Mouse (Mus musculus): ENCODE measurements around the gene Mrpl28. TPM values are rescaled to one million over a fixed set of nuclear protein-coding genes. Genes with fewer than 3 reads are reported as not detected.

Gene Mrpl28
- polyA plus RNA-seq, 1 experiment from 2014 or later = 106 TPM

DNA sequence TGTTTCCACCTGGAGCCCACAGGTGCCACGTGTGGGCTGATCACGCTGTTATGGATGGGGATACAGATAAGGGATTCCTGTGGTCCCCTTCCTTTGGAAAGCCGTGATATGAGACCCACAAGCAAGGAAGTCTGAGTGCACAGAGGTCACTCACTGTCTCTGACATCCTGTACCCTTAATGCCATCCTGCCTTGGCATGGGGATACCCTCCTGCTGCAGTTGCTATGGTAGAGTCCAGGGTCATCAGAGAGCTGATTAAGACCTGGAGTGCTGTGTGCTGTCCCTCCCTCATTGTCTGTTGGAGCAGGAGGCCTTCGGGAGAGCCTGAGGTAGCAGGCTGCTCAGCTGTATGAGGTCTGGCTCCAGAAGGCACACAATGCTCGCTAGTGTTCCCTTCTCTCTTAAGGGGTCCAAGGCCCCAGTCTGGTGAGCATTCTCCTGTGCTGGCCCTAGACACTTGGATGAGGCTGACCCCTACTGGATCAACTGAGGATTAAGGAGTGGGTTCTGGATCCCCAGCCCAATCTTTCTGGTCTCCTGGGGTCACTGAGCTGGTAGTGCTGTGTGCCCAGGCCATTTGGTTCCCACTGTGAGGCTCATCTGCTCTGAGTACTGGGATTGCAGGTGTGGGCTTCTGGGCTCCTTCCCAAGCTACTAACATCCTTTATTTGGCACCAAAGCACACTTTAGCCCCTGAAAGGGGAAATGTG, 714 bp upstream of the Mrpl28 start:
- no peaks in the 10 kb centered on the region for H3K27me3 ChIP-seq (ENCODE audit: control insufficient read depth, insufficient read depth, low read depth, low read length)
- H3K27ac ChIP-seq (ENCODE audit: low read length) = no peak overlapping the region
- no peak overlapping the region for H3K9ac ChIP-seq (ENCODE audit: low read depth, low read length)
- peaks cover 5% of the 10 kb centered on the region for H3K36me3 ChIP-seq (ENCODE audit: control insufficient read depth, insufficient read depth)
- WGBS (ENCODE audit: insufficient replicate concordance) = 53% methylated on average over 5 of the region's 5 CpGs
- peaks cover 12% of the 10 kb centered on the region for H3K4me1 ChIP-seq (ENCODE audit: control insufficient read depth, low read depth, low read length)
- H3K4me3 ChIP-seq (ENCODE audit: low read depth, low read length) = peak overlapping the region; percentile 89; the same call in 1 of the 2 replicates
- no peak for ATAC-seq (ENCODE audit: low read depth)
- H3K4me2 ChIP-seq (ENCODE audit: low read depth, low read length) = peak overlapping the region; percentile 83
- no peaks in the 10 kb centered on the region for H3K9me3 ChIP-seq (replicated peaks; ENCODE audit: control insufficient read depth, low read length)

DNA sequence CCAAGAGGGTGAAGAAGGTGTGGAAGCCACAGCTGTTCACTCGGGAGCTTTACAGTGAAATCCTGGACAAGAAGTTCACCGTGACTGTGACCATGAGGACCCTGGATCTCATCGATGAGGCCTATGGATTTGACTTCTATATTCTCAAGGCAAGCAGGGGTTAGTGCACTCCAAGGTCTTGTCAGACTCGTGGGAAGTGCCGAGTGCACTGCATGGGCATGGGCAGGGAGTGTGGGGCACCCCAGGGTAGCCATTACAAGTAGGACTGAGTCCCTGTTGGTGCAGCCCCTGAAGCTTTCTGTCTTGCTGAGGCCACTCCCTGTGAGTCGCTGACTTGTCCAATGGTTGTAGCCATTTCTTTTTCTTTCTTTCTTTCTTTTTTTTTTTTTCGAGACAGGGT, 1.3 kb downstream of the Mrpl28 start:
- WGBS (ENCODE audit: insufficient replicate concordance) = 69% methylated on average over 7 of the region's 7 CpGs
- peaks cover 12% of the 10 kb centered on the region for H3K4me1 ChIP-seq (ENCODE audit: control insufficient read depth, low read depth, low read length)
- H3K4me2 ChIP-seq (ENCODE audit: low read depth, low read length) = peak overlapping the region; percentile 83
- no peak for ATAC-seq (ENCODE audit: low read depth)
- no peak overlapping the region for H3K27ac ChIP-seq (ENCODE audit: low read length)
- H3K9ac ChIP-seq (ENCODE audit: low read depth, low read length) = peak overlapping the region; percentile 79
- H3K36me3 ChIP-seq (ENCODE audit: control insufficient read depth, insufficient read depth) = peaks cover 12% of the 10 kb centered on the region
- H3K9me3 ChIP-seq (replicated peaks; ENCODE audit: control insufficient read depth, low read length) = no peaks in the 10 kb centered on the region
- H3K27me3 ChIP-seq (ENCODE audit: control insufficient read depth, insufficient read depth, low read depth, low read length) = no peaks in the 10 kb centered on the region
- H3K4me3 ChIP-seq (ENCODE audit: low read depth, low read length) = peak overlapping the region; percentile 89

DNA sequence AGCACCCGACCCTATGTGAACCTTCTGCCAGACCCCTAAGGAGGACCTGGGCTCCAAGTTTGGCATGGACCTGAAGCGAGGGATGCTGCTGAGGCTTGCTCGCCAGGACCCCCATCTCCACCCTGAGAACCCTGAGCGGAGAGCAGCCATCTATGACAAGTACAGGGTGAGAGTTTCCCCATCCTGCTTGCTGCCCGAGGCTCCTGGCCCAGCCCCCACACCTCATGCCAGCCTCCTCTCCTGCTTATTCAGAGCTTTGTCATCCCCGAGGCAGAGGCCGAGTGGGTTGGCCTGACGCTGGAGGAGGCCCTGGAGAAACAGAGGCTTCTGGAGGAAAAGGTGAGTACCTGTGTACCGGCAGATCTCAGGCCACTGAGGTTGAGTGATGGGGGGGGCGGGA, 1.9 kb downstream of the Mrpl28 start:
- H3K4me3 ChIP-seq (ENCODE audit: low read depth, low read length) = no peak overlapping the region
- WGBS (ENCODE audit: insufficient replicate concordance) = 78% methylated on average over 10 of the region's 10 CpGs
- H3K9ac ChIP-seq (ENCODE audit: low read depth, low read length) = no peak overlapping the region
- H3K9me3 ChIP-seq (replicated peaks; ENCODE audit: control insufficient read depth, low read length) = no peaks in the 10 kb centered on the region
- no peak for ATAC-seq (ENCODE audit: low read depth)
- peaks cover 12% of the 10 kb centered on the region for H3K4me1 ChIP-seq (ENCODE audit: control insufficient read depth, low read depth, low read length)
- no peak overlapping the region for H3K27ac ChIP-seq (ENCODE audit: low read length)
- H3K4me2 ChIP-seq (ENCODE audit: low read depth, low read length) = no peak overlapping the region
- H3K36me3 ChIP-seq (ENCODE audit: control insufficient read depth, insufficient read depth) = peaks cover 14% of the 10 kb centered on the region
- H3K27me3 ChIP-seq (ENCODE audit: control insufficient read depth, insufficient read depth, low read depth, low read length) = no peaks in the 10 kb centered on the region

DNA sequence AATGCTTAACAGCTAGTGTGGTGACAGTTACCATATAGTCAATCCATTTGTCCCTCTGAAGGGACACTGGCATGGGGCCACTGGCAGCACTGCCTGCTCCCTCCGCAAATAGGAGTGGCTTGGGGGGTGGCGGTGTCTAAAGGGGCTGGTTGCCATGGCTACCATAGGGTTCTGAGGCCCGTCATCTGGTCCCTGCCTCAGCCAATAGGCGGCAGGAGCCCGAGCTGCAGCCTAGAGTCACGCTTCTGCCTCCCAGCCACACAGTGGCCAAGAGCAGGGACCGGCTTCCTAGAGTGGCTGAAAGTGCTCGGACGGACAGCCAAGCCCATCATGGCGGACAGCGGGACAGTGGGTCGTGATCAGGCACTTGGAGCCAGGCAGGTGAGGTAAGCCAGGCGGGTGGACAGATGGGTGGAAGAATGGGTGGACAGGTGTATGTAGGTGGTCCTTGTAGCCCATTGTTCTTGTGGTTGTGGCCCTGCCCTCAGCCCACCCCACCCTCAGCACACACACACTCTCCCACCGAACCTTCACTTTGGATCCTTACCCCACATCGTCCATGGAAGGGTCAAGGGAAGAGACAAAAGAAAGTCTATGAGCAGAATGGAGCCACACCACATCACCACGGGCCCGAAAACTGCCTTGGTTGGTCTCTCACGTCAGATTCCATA, 7.9 kb downstream of the Mrpl28 start:
- no peaks in the 10 kb centered on the region for H3K4me1 ChIP-seq (ENCODE audit: control insufficient read depth, low read depth, low read length)
- no peak overlapping the region for H3K4me3 ChIP-seq (ENCODE audit: low read depth, low read length)
- no peaks in the 10 kb centered on the region for H3K9me3 ChIP-seq (replicated peaks; ENCODE audit: control insufficient read depth, low read length)
- peaks cover 11% of the 10 kb centered on the region for H3K36me3 ChIP-seq (ENCODE audit: control insufficient read depth, insufficient read depth)
- H3K27ac ChIP-seq (ENCODE audit: low read length) = no peak overlapping the region
- 85% methylated on average over 18 of the region's 18 CpGs for WGBS (ENCODE audit: insufficient replicate concordance)
- no peak overlapping the region for H3K4me2 ChIP-seq (ENCODE audit: low read depth, low read length)
- no peaks in the 10 kb centered on the region for H3K27me3 ChIP-seq (ENCODE audit: control insufficient read depth, insufficient read depth, low read depth, low read length)
- no peak overlapping the region for H3K9ac ChIP-seq (ENCODE audit: low read depth, low read length)
- ATAC-seq (ENCODE audit: low read depth) = no peak

DNA sequence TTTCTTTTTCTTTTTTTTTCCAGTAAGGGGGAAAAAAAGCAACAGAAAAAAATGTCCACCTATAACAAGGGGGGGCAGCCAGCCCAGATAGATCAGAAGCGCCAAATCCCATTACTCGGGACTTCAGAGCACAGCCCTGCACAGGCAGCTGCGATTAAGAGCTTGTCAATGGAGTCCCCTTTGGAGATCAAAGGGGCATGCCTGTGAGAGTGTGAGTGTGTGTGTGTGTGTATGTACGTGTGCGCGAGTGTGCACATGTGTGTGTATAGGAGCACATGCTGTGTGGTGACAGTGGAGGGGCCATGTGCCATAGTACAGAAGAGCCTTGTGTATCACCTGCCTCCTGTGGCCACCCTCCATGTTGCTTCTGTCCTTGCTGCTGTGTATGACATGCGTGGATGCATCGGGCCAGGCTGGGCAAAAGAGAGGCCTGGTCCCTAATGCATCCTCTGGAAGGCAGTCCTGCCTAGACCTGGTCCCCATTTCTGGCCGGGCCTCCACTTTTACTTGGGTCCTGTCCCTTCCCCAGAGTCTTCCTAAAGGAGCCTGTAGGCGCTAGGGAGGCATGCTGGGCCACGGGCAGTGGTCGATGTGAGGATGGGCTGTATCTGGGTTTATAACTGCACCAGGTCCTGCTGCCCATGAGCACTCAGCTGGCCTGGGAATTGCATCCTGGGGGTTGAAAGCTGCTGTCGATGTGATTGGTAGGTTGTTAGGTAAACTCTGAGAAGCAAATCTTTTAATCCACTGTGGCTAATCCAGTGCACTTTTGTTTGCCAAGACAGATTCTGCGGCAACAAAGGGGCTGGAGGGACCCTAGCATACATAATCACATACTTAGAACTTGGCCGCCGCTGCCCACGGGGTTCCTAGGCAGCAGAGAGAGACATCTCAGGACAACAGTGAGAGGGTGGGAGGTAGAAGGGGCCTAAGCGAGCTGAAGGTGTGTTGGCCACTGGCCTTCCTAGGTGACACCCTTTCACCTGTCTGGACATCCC, 8.9 kb downstream of the Mrpl28 start:
- ATAC-seq (ENCODE audit: low read depth) = no peak
- no peaks in the 10 kb centered on the region for H3K9me3 ChIP-seq (replicated peaks; ENCODE audit: control insufficient read depth, low read length)
- H3K27me3 ChIP-seq (ENCODE audit: control insufficient read depth, insufficient read depth, low read depth, low read length) = no peaks in the 10 kb centered on the region
- peaks cover 9% of the 10 kb centered on the region; the same call in 1 of the 2 replicates for H3K36me3 ChIP-seq (ENCODE audit: control insufficient read depth, insufficient read depth)
- H3K4me1 ChIP-seq (ENCODE audit: control insufficient read depth, low read depth, low read length) = no peaks in the 10 kb centered on the region
- H3K4me3 ChIP-seq (ENCODE audit: low read depth, low read length) = no peak overlapping the region
- WGBS (ENCODE audit: insufficient replicate concordance) = 80% methylated on average over 18 of the region's 18 CpGs
- H3K27ac ChIP-seq (ENCODE audit: low read length) = no peak overlapping the region
- no peak overlapping the region for H3K9ac ChIP-seq (ENCODE audit: low read depth, low read length)
- H3K4me2 ChIP-seq (ENCODE audit: low read depth, low read length) = no peak overlapping the region

DNA sequence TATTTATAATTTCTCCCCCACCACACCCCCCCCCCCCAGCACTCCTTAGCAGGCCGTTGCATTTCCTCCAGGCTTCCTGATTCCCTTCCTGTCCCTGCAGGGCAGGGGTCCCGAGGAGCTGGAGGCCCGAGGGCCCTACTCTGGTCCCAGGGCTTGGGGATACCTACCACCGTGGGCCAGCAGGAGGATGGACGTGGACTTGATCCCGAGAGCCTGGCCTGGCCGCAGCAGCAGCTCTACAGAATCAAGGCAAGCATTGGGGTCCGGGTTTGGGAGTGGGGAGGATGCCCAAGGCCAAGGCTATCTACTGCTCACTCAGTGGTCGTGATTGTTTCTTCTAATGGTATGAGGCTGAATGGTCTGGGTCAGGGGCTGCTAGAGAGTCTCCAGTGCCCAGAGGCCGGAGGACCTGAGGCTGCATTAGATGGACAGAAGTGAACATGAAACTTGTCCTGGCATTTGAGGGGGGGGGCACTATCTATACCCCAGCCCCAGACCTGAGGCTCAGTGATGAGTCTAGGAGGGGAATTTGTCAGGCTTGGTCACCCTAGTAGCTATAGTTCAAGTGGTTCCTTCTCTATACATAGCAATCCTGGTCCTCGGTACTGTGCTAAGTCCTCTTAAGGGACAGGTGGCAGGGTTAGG, 13.9 kb downstream of the Mrpl28 start:
- Histone ChIP-seq H3K9ac (ENCODE audit: low read depth, low read length) (no peak overlapping the region; the same call in 1 of the 2 replicates), H3K27me3 (ENCODE audit: control insufficient read depth, insufficient read depth, low read depth, low read length) (no peaks in the 10 kb centered on the region), H3K27ac (ENCODE audit: low read length) (no peak overlapping the region), H3K9me3 (replicated peaks; ENCODE audit: control insufficient read depth, low read length) (no peaks in the 10 kb centered on the region), H3K4me3 (ENCODE audit: low read depth, low read length) (no peak overlapping the region), H3K36me3 (ENCODE audit: control insufficient read depth, insufficient read depth) (no peaks in the 10 kb centered on the region), H3K4me2 (ENCODE audit: low read depth, low read length) (no peak overlapping the region; the same call in 1 of the 2 replicates), H3K4me1 (ENCODE audit: control insufficient read depth, low read depth, low read length) (peaks cover 19% of the 10 kb centered on the region)
- WGBS (ENCODE audit: insufficient replicate concordance) = 67% methylated on average over 11 of the region's 11 CpGs
- ATAC-seq (ENCODE audit: low read depth) = no peak

DNA sequence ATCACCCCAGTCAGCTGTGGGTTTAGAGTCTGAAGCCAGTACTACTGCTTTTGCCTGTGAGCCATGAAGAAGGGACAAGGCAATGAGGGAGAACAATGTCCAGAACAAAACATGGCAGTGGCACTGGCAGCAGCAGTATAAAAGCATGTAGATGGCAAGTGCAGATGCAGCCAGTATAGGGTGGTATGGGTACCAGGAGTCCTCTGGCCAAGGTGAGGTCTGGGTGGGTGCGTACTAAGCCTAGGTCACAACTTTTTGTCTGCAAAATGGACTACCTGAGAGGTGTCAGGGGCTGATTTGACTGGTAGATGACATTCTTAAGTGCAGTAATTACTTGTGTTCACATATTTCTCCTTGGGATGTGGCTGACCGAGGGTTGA, 14.4 kb downstream of the Mrpl28 start:
- H3K9ac ChIP-seq (ENCODE audit: low read depth, low read length) = peak overlapping the region; percentile 93
- WGBS (ENCODE audit: insufficient replicate concordance) = 61% methylated on average over 2 of the region's 2 CpGs
- H3K4me1 ChIP-seq (ENCODE audit: control insufficient read depth, low read depth, low read length) = peaks cover 19% of the 10 kb centered on the region
- no peak for ATAC-seq (ENCODE audit: low read depth)
- H3K4me3 ChIP-seq (ENCODE audit: low read depth, low read length) = peak overlapping the region; percentile 94
- peak overlapping the region; percentile 86 for H3K27ac ChIP-seq (ENCODE audit: low read length)
- no peaks in the 10 kb centered on the region for H3K9me3 ChIP-seq (replicated peaks; ENCODE audit: control insufficient read depth, low read length)
- 0 out of 2 replicates have a peak, but pooled peaks cover under 1% of the 10 kb centered on the region for H3K36me3 ChIP-seq (ENCODE audit: control insufficient read depth, insufficient read depth)
- peak overlapping the region; percentile 97 for H3K4me2 ChIP-seq (ENCODE audit: low read depth, low read length)
- H3K27me3 ChIP-seq (ENCODE audit: control insufficient read depth, insufficient read depth, low read depth, low read length) = no peaks in the 10 kb centered on the region

DNA sequence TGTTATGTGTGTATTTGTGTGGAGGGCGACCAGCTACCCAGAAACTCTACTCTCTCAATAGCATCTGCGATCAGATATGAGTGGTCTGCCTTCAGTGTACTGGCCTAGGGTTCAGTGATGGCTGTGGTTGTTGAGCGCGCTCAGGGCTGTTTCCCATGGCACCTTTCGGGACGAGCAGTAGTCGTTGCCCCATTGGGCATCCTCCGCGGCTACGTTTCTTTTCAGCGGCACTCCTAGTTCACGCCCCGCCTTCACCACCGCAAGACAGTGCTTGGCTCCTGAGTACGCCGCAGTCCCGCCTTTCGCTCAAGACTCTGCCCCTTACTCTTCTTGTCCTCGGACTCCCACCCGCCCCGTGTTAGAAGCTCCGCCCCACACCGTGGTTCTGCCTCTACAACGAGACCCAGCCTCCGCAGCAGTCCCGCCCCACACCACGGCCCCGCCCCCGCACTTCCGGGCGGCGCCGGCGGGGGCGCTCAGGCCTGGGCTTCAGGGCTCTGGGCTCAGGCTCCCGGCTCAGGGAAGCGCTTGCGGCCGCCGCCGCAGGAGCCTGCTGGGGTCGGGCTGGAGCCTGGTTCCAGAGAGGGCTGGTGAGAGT, 15.0 kb downstream of the Mrpl28 start, which contains the start of gene Axin1:
Gene Axin1, plus strand, starts transcription at position 450 of the 598 bp plus-strand sequence.
- Histone ChIP-seq H3K36me3 (ENCODE audit: control insufficient read depth, insufficient read depth) (peaks cover 6% of the 10 kb centered on the region; the same call in 1 of the 2 replicates), H3K9me3 (replicated peaks; ENCODE audit: control insufficient read depth, low read length) (no peaks in the 10 kb centered on the region), H3K4me3 (ENCODE audit: low read depth, low read length) (peak within 1 kb of the TSS; percentile 94), H3K4me1 (ENCODE audit: control insufficient read depth, low read depth, low read length) (peaks cover 19% of the 10 kb centered on the region), H3K27me3 (ENCODE audit: control insufficient read depth, insufficient read depth, low read depth, low read length) (no peaks in the 10 kb centered on the region), H3K27ac (ENCODE audit: low read length) (peak within 1 kb of the TSS; percentile 86), H3K4me2 (ENCODE audit: low read depth, low read length) (peak within 1 kb of the TSS; percentile 97), H3K9ac (ENCODE audit: low read depth, low read length) (peak within 1 kb of the TSS; percentile 93)
- under 1% methylated on average over 42 of the region's 42 CpGs for WGBS (ENCODE audit: insufficient replicate concordance)
- ATAC-seq (ENCODE audit: low read depth) = peak; percentile 93
